Mouse (Mus musculus): ENCODE measurements at regions not wholly inside any gene's neighbourhood (a gene's known extent, or its start where the extent isn't known, plus 50 kb on each side); places are given as distances from the start of the nearest gene placed in this dataset.

DNA sequence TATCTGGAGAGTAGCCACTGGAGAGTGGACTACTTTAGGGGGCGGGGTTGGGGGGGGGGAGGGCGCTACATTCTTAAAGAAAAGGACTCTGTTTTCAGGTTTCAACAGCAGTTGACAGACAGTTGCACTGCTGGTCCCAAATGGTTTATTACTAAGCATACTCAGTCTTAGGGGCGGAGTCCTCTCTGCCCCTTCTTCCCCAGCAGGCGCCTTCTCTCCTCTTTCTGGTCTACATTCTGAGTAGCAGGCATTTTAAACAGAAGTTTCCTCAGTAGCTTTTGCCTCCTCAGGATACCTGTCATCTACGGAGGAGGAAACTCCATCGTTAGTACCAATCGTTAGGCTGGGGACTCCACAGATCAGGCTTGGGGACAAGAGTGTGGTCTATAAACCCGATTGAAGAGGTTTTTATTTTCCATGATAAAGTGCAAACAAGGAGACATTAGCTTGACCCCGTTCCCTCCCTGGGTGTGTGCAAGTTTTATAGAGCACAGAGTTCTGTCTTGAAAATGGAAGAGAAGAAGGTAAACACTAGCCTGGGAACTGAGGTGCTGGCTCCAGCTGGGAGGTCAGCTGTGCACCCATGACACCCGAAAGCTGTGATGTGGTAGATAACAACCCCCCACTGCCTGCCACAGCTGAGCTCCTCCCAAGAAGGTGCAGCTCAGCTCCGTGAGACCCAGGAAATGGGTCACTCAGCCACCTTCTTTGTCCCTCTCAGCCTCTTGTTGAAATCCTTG, 107.8 kb downstream of the Btg1 start:
- TF ChIP-seq POLR2A (IDR thresholded peaks at IDR 0.05; ENCODE audit: insufficient read depth, low read length) (no peak), CTCF (IDR thresholded peaks at IDR 0.05; ENCODE audit: low read depth, low read length) (no peak)
